Mouse (Mus musculus) liver, postnatal 0 days (tissue): ENCODE measurements at regions not wholly inside any gene's neighbourhood (a gene's known extent, or its start where the extent isn't known, plus 50 kb on each side); places are given as distances from the start of the nearest gene placed in this dataset.

ENCODE experiments used
- ATAC-seq: fragments of 200-750 bp; cut with Nextera tagmentation; 2 replicates; pipeline ENCODE4 v1.8.0; 2017; ENCODE audit warnings: mild to moderate bottlenecking, moderate library complexity
- DNase-seq: peaks from one replicate; pipeline ENCODE4 v3.0.0-alpha.2; 2016
- H3K27ac ChIP-seq: fragments of 300-500 bp; sonication (generic); 2 replicates; pipeline ENCODE4 v1.5.1; 2014; ENCODE audit warnings: antibody characterized with exemption, moderate library complexity, mild to moderate bottlenecking, low read depth
- H3K27me3 ChIP-seq: fragments of 300-500 bp; sonication (generic); 2 replicates; pipeline ENCODE4 v1.6.1; 2014; ENCODE audit warnings: low read length, control low read depth, mixed read lengths; ENCODE audit not compliant: insufficient read depth
- H3K36me3 ChIP-seq: fragments of 300-500 bp; sonication (generic); replicated peaks from 2 replicates; pipeline ENCODE4 v1.6.1; 2014; ENCODE audit warnings: mild to moderate bottlenecking, control low read depth, low read length, moderate library complexity, mixed read lengths; ENCODE audit not compliant: insufficient read depth
- H3K4me1 ChIP-seq: fragments of 300-500 bp; sonication (generic); 2 replicates; pipeline ENCODE4 v1.6.1; 2014; ENCODE audit warnings: antibody characterized with exemption, mild to moderate bottlenecking, control low read depth; ENCODE audit not compliant: insufficient read depth
- H3K4me2 ChIP-seq: fragments of 300-500 bp; sonication (generic); 2 replicates; pipeline ENCODE4 v1.6.1; 2014; ENCODE audit warnings: low read depth, mild to moderate bottlenecking, low read length, moderate library complexity, mixed read lengths
- H3K4me3 ChIP-seq: fragments of 300-500 bp; sonication (generic); 2 replicates; pipeline ENCODE4 v1.5.1; 2014; ENCODE audit warnings: low read depth, low read length
- H3K9ac ChIP-seq: fragments of 300-500 bp; sonication (generic); replicated peaks from 2 replicates; pipeline ENCODE4 v1.6.1; 2014; ENCODE audit warnings: mild to moderate bottlenecking, moderate library complexity
- H3K9me3 ChIP-seq: fragments of 300-500 bp; sonication (generic); 2 replicates; pipeline ENCODE4 v1.6.1; 2016; ENCODE audit warnings: mild to moderate bottlenecking, control low read depth, low read length, mixed read lengths
- CTCF ChIP-seq: sonication (generic); IDR thresholded peaks from 2 replicates; pipeline ENCODE4 v1.5.1; 2016; ENCODE audit warnings: antibody characterized with exemption, low read depth
- EP300 ChIP-seq: IDR thresholded peaks from 2 replicates; pipeline ENCODE4 v1.6.1; 2016; ENCODE audit warnings: antibody characterized with exemption, low read depth, mild to moderate bottlenecking
- WGBS: fragments of 180-500 bp; shearing (Covaris S2); extraction: QIAGEN DNeasy Blood & Tissue Kit; methylation state at CpG from one replicate; pipeline ENCODE4 v1.1.7; 2014; ENCODE audit not compliant: insufficient replicate concordance; 5-methylcytosine and 5-hydroxymethylcytosine counted together

DNA sequence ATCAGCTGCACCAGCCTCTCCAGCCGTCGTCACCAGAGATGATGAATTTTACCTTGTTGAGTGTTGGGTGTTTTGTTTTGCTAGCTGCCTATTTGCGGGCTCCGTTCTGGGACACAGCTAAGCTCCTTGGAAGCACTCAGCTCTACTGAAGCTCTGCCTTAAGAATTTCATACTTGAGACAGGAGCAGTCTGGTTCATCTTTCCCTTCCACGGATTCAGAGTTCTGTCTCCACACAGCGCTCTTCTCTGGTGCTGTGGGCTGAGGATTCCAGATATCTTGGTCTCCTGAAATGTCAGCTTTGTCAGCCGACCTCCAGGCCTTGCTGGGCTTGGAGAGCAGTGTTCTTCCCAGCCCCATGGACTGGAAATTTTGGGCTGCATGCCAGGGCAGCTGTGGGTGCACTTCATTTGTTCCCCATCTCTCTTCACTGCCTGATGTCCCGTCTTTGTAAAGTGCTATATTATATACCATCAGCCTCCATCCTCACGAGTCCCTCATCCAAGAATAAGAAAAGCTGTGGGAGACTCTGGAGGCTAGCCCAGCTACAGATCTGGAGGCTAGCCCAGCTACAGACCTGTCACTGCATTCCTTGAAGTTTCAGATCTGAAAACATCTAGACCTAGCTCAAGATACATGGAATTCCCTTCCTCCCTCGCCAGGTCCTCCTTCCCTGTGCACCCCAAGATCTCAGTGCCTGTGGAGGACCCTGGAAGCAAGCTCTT, 337.0 kb downstream of the Ptpru start:
- no peak overlapping the region for H3K9ac ChIP-seq
- H3K4me1 ChIP-seq, result no peaks in the 10 kb centered on the region
- H3K4me2 ChIP-seq, result no peak overlapping the region
- H3K27ac ChIP-seq, result no peak overlapping the region
- H3K27me3 ChIP-seq, result no peaks in the 10 kb centered on the region
- H3K4me3 ChIP-seq, result no peak overlapping the region
- DNase-seq, result no peak
- 74% methylated on average over 10 of the region's 10 CpGs for WGBS
- no peaks in the 10 kb centered on the region for H3K9me3 ChIP-seq
- ATAC-seq, result no peak
- TF ChIP-seq CTCF, result no peak
- no peak for TF ChIP-seq EP300
- H3K36me3 ChIP-seq, result no peaks in the 10 kb centered on the region

DNA sequence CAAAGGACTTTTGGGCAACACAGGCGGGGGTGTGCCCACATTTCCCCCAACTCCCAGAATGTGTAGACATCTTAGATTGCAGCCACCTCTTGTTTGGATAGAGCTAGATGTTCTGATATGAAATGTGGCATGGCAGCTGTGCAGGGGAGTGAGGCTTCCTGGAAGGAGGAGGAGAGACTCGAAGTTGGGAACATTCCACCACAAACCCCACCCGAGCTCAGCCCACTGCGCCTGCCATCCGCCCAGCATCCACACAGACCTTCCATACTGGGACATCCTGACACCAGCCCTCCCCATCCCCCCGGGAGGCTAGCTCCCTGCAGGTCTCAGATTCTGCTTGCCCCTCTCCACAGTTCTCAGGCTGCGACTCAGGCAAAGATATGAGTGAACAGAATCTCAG, 329.9 kb downstream of the Ptpru start:
- Histone ChIP-seq H3K9me3 (no peaks in the 10 kb centered on the region), H3K4me2 (no peak overlapping the region), H3K27me3 (no peaks in the 10 kb centered on the region), H3K9ac (no peak overlapping the region), H3K4me3 (no peak overlapping the region), H3K36me3 (no peaks in the 10 kb centered on the region), H3K4me1 (no peaks in the 10 kb centered on the region), H3K27ac (no peak overlapping the region)
- DNase-seq, result no peak
- TF ChIP-seq EP300, result no peak
- TF ChIP-seq CTCF, result no peak
- ATAC-seq, result no peak
- WGBS, result 57% methylated on average over 7 of the region's 7 CpGs

DNA sequence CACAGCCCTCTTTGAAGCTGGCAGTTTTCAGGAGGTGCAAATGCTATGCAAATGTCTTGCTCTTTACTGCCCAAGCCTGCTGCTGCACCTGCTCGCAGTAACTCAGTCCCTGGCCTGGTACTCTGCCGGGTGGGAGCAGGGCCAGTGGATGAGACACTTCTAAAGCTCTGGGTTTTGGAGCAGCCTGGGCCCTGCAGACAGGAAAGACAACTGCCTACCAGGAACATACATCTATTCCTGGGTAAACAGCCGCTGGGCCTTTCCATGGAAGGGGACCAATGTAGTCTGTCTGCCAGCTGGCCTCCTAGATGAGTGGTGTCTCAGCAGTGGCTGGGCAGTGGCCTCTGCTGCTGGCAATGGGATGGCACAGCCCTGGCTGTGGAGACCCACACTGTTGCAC, 326.5 kb downstream of the Ptpru start:
- Histone ChIP-seq H3K4me1 (no peaks in the 10 kb centered on the region), H3K27me3 (no peaks in the 10 kb centered on the region), H3K9ac (no peak overlapping the region), H3K27ac (no peak overlapping the region), H3K4me2 (no peak overlapping the region), H3K4me3 (no peak overlapping the region), H3K9me3 (no peaks in the 10 kb centered on the region), H3K36me3 (no peaks in the 10 kb centered on the region)
- no peak for TF ChIP-seq EP300
- TF ChIP-seq CTCF, result no peak
- 64% methylated on average over 3 of the region's 3 CpGs for WGBS
- no peak for DNase-seq
- no peak for ATAC-seq

DNA sequence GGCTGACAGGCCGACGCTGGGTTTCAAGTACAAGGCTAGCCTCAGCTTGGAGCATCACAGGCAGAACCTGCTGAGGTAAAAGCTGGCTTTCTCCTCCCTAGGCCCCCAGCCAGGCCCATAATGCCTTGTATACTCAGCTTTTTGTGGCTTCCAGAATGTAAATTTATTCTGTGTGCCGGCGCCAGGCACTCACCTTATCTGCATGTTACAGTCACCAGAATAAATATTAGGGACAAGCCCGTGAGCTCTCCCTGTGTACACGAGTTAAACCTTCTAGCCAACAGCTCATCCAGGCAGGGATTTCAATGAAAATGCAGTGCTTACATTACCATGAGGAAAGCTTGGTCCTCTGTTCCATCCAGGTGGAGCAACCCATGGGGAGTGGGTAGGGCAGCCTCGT, 325.3 kb downstream of the Ptpru start:
- no peaks in the 10 kb centered on the region for H3K36me3 ChIP-seq
- 60% methylated on average over 7 of the region's 7 CpGs for WGBS
- H3K9me3 ChIP-seq, result no peaks in the 10 kb centered on the region
- no peak overlapping the region for H3K27ac ChIP-seq
- no peaks in the 10 kb centered on the region for H3K4me1 ChIP-seq
- H3K4me3 ChIP-seq, result no peak overlapping the region
- DNase-seq (no peak), ATAC-seq (no peak)
- no peaks in the 10 kb centered on the region for H3K27me3 ChIP-seq
- H3K4me2 ChIP-seq, result no peak overlapping the region
- no peak overlapping the region for H3K9ac ChIP-seq
- TF ChIP-seq EP300 (no peak), CTCF (no peak)

DNA sequence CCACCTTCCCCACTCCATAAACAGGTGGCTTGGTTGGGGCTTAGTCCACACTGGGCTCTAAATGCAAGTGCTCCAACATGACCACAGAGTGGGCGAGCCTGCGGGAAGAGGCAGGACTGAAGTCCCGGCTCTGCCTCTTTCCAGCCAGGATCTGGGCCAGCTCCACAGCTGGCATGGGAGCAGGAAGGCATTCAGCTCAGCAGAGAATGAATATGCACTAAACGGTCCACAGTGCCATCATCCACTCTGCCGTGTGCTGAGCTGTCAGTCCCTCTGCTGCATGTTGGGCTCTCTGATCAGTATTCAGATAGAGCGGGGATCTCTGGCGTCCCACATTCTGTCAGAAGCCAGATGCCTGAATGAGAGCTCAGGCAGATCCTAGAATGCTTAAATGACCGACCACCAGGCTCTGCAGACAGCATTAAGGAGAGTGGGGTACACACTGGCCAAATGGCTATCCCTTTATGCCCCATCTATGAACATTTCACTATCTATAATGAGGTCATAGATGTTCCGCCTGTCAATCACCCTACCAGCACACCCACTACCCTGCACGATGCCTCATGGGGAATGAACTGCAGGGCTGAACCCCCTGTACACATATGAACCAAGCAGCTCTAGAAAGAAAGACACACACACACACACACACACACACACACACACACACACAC, 317.3 kb downstream of the Ptpru start:
- DNase-seq, result no peak
- ATAC-seq, result no peak
- Histone ChIP-seq H3K27ac (no peak overlapping the region), H3K9ac (no peak overlapping the region), H3K4me3 (no peak overlapping the region), H3K36me3 (no peaks in the 10 kb centered on the region), H3K27me3 (no peaks in the 10 kb centered on the region), H3K4me1 (no peaks in the 10 kb centered on the region), H3K9me3 (no peaks in the 10 kb centered on the region), H3K4me2 (no peak overlapping the region)
- WGBS, result 71% methylated on average over 10 of the region's 10 CpGs
- TF ChIP-seq CTCF, result no peak
- TF ChIP-seq EP300, result no peak

DNA sequence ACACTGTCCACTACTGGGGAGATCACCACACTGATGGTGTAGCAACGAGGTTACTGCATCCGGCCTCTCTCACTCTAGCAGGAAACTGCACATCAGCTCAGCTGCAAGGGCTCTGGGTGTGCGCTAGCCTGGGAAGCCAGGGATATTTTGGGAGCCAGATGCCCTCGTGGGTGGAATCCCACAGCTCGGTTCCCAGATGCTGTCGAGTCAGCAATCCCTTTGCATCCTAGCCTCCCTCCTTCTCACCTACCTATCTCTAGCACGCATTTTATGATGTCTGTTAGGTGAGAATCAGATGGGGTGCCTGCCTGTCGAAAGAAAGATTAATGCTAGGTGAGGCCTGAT, 316.8 kb downstream of the Ptpru start:
- no peaks in the 10 kb centered on the region for H3K9me3 ChIP-seq
- DNase-seq, result no peak
- no peaks in the 10 kb centered on the region for H3K27me3 ChIP-seq
- H3K9ac ChIP-seq, result no peak overlapping the region
- no peak for ATAC-seq
- no peak overlapping the region for H3K4me2 ChIP-seq
- 55% methylated on average over 8 of the region's 8 CpGs for whole genome bisulfite sequencing
- H3K27ac ChIP-seq, result no peak overlapping the region
- no peaks in the 10 kb centered on the region for H3K36me3 ChIP-seq
- TF ChIP-seq CTCF (no peak), EP300 (no peak)
- H3K4me1 ChIP-seq, result no peaks in the 10 kb centered on the region
- H3K4me3 ChIP-seq, result no peak overlapping the region
